11 mouse cellular contexts compared by ENCODE assay signal in genomic region chr13:55715908-55716510, GRCm38 (mm10). TPM values are rescaled to one million over a fixed set of nuclear protein-coding genes. Genes with fewer than 3 reads are reported as not detected.
DNase-seq lines count a peak whose midpoint lies in the region; ATAC-seq and TF ChIP-seq lines count a peak whose summit lies in the region.
"Had no signal": no experiment of that assay in that cellular context is flagged by ENCODE, and none has a peak within 500 bp of the region (broad histone marks: within the 10 kb centered on the region; RNA-seq: fewer than 3 reads in every experiment).

No protein-coding gene starts in this region.

- no peaks in the 10 kb centered on the region for H3K27me3 ChIP-seq in forebrain, embryonic 13.5 days
- no peaks in the 10 kb centered on the region for H3K27me3 ChIP-seq in forebrain, embryonic 10.5 days (ENCODE audit: poor library complexity, severe bottlenecking)
- no peaks in the 10 kb centered on the region for H3K27me3 ChIP-seq in lung, postnatal 0 days (replicated peaks; ENCODE audit: insufficient read depth, low read length)
- H3K27me3 ChIP-seq in limb, embryonic 11.5 days (ENCODE audit: control insufficient read depth, insufficient read depth, low read length): no peaks in the 10 kb centered on the region

- no peaks in the 10 kb centered on the region for H3K9me3 ChIP-seq in forebrain, embryonic 13.5 days (replicated peaks)
- H3K9me3 ChIP-seq in forebrain, embryonic 10.5 days: no peaks in the 10 kb centered on the region
- no peaks in the 10 kb centered on the region for H3K9me3 ChIP-seq in lung, postnatal 0 days (ENCODE audit: low read length)
- H3K9me3 ChIP-seq in limb, embryonic 11.5 days (ENCODE audit: control insufficient read depth, low read length): no peaks in the 10 kb centered on the region

- no peak for TF ChIP-seq CTCF in lung, postnatal 0 days (IDR thresholded peaks at IDR 0.05)

- H3K27ac ChIP-seq in forebrain, embryonic 13.5 days: no peak overlapping the region
- H3K27ac ChIP-seq in forebrain, embryonic 10.5 days: no peak overlapping the region
- H3K27ac ChIP-seq in lung, postnatal 0 days (ENCODE audit: low read length): no peak overlapping the region
- no peak overlapping the region for H3K27ac ChIP-seq in limb, embryonic 11.5 days (replicated peaks; ENCODE audit: low read depth, low read length)

- TF ChIP-seq EP300 in lung, postnatal 0 days (IDR thresholded peaks at IDR 0.05): no peak

- H3K4me1 ChIP-seq in forebrain, embryonic 13.5 days: peaks cover 24% of the 10 kb centered on the region
- peaks cover 23% of the 10 kb centered on the region for H3K4me1 ChIP-seq in forebrain, embryonic 10.5 days
- no peaks in the 10 kb centered on the region for H3K4me1 ChIP-seq in lung, postnatal 0 days (ENCODE audit: insufficient read depth, low read depth, low read length)
- 0 out of 2 replicates have a peak, but pooled peaks cover 3% of the 10 kb centered on the region for H3K4me1 ChIP-seq in limb, embryonic 11.5 days (ENCODE audit: control insufficient read depth, insufficient read depth, low read length)

- 83% methylated on average over 7 of the region's 7 CpGs for WGBS in forebrain, embryonic 13.5 days
- 88% methylated on average over 7 of the region's 7 CpGs for WGBS in forebrain, embryonic 10.5 days
- 79% methylated on average over 5 of the region's 7 CpGs for WGBS in lung, postnatal 0 days
- 77% methylated on average over 7 of the region's 7 CpGs for WGBS in limb, embryonic 11.5 days

- no peak for DNase-seq in forebrain, embryonic 10.5 days (ENCODE audit: extremely low spot score, low spot score)
- DNase-seq in lung, postnatal 0 days (ENCODE audit: low spot score): peak; percentile 40
- no peak for DNase-seq in lung, postnatal 25 days (ENCODE audit: low spot score)
- no peak for DNase-seq in limb, embryonic 11.5 days (ENCODE audit: low spot score)
- peak; percentile 67 for DNase-seq in thymus, postnatal 0 days (ENCODE audit: low spot score)
- no peak for DNase-seq in spleen, postnatal 10 days (ENCODE audit: low spot score in 2 of 2)
- no peak for DNase-seq in kidney, adult 11 months
- DNase-seq: cerebellum, adult 9-11 months; gastrocnemius, postnatal 14 days; kidney, postnatal 4 days had no signal

- peaks cover 35% of the 10 kb centered on the region for H3K36me3 ChIP-seq in forebrain, embryonic 13.5 days (ENCODE audit: poor library complexity, severe bottlenecking)
- H3K36me3 ChIP-seq in forebrain, embryonic 10.5 days (replicated peaks): peaks cover 36% of the 10 kb centered on the region
- H3K36me3 ChIP-seq in lung, postnatal 0 days (ENCODE audit: insufficient read depth, low read length): no peaks in the 10 kb centered on the region
- H3K36me3 ChIP-seq in limb, embryonic 11.5 days (ENCODE audit: control insufficient read depth, insufficient read depth, low read length): peaks cover 7% of the 10 kb centered on the region

- H3K4me3 ChIP-seq in forebrain, embryonic 13.5 days: 0 out of 2 replicates have a peak overlapping the region, but pooled peaks have one; percentile 88
- no peak overlapping the region for H3K4me3 ChIP-seq in forebrain, embryonic 10.5 days
- H3K4me3 ChIP-seq in lung, postnatal 0 days (ENCODE audit: low read depth, low read length): no peak overlapping the region
- no peak overlapping the region for H3K4me3 ChIP-seq in limb, embryonic 11.5 days (ENCODE audit: low read depth, low read length)

- H3K4me2 ChIP-seq in forebrain, embryonic 13.5 days: peak overlapping the region; percentile 76
- no peak overlapping the region for H3K4me2 ChIP-seq in lung, postnatal 0 days (replicated peaks; ENCODE audit: low read depth, low read length)
- peak overlapping the region; percentile 57; the same call in 1 of the 2 replicates for H3K4me2 ChIP-seq in limb, embryonic 11.5 days (ENCODE audit: low read depth, severe bottlenecking)

- peak overlapping the region; percentile 95 for H3K9ac ChIP-seq in forebrain, embryonic 13.5 days
- H3K9ac ChIP-seq in lung, postnatal 0 days (replicated peaks; ENCODE audit: low read depth): no peak overlapping the region
- H3K9ac ChIP-seq in limb, embryonic 11.5 days (ENCODE audit: low read length): no peak overlapping the region

- ATAC-seq in forebrain, embryonic 13.5 days: no peak
- no peak for ATAC-seq in lung, postnatal 0 days
- ATAC-seq in limb, embryonic 11.5 days (ENCODE audit: insufficient number of reproducible peaks, low FRiP score, low TSS enrichment, low read depth): no peak

RNA-seq across cellular contexts. Expression of gene Txndc15, which starts 1.6 kb away (rescaled TPM):
- 98.2 and 108 TPM in 2 replicates for polyA plus RNA-seq in forebrain, embryonic 13.5 days (2015; fragmentation: Nextera tagmentation; extraction: Ambion mirVana)
- 67.1 and 69.5 TPM in 2 replicates for polyA plus RNA-seq in forebrain, embryonic 10.5 days (2016; fragmentation: Nextera tagmentation; extraction: Ambion mirVana)
- 82.3 and 85.7 TPM in 2 replicates for polyA plus RNA-seq in lung, postnatal 0 days (2015; fragmentation: Nextera tagmentation; extraction: Ambion mirVana)
- 85.9 and 91.7 TPM in 2 replicates for polyA plus RNA-seq in limb, embryonic 11.5 days (2014; fragmentation: Nextera tagmentation; extraction: Ambion mirVana)
- 96.5 and 98.7 TPM in 2 replicates for polyA plus RNA-seq in thymus, postnatal 0 days (2015; fragmentation: Nextera tagmentation; extraction: Ambion mirVana)

RNA-seq across cellular contexts. Expression of gene Pcbd2, which starts 11.2 kb away (rescaled TPM):
- polyA plus RNA-seq in forebrain, embryonic 13.5 days (2015; fragmentation: Nextera tagmentation; extraction: Ambion mirVana): 24.5 and 25.9 TPM in 2 replicates
- polyA plus RNA-seq in forebrain, embryonic 10.5 days (2016; fragmentation: Nextera tagmentation; extraction: Ambion mirVana): 33.9 and 36.4 TPM in 2 replicates
- polyA plus RNA-seq in lung, postnatal 0 days (2015; fragmentation: Nextera tagmentation; extraction: Ambion mirVana): 48.3 and 58.2 TPM in 2 replicates
- polyA plus RNA-seq in limb, embryonic 11.5 days (2014; fragmentation: Nextera tagmentation; extraction: Ambion mirVana): 44.7 and 44.9 TPM in 2 replicates
- polyA plus RNA-seq in thymus, postnatal 0 days (2015; fragmentation: Nextera tagmentation; extraction: Ambion mirVana): 56.1 and 63.8 TPM in 2 replicates

RNA-seq across cellular contexts. Expression of gene B230219D22Rik, which starts 23.1 kb away (rescaled TPM):
- 58.4 and 60.6 TPM in 2 replicates for polyA plus RNA-seq in forebrain, embryonic 13.5 days (2015; fragmentation: Nextera tagmentation; extraction: Ambion mirVana)
- 46.7 and 48.7 TPM in 2 replicates for polyA plus RNA-seq in forebrain, embryonic 10.5 days (2016; fragmentation: Nextera tagmentation; extraction: Ambion mirVana)
- 33.9 and 42.1 TPM in 2 replicates for polyA plus RNA-seq in lung, postnatal 0 days (2015; fragmentation: Nextera tagmentation; extraction: Ambion mirVana)
- 75.6 and 84.4 TPM in 2 replicates for polyA plus RNA-seq in limb, embryonic 11.5 days (2014; fragmentation: Nextera tagmentation; extraction: Ambion mirVana)
- polyA plus RNA-seq in thymus, postnatal 0 days (2015; fragmentation: Nextera tagmentation; extraction: Ambion mirVana): 35.1 and 45.0 TPM in 2 replicates

Comparison
In these comparisons a context has a peak if more than half of its experiments do, and no peak if none do; other contexts are left out.
1. DNase-seq: peak in lung, postnatal 0 days (single experiment) and thymus, postnatal 0 days (single experiment); none in forebrain, embryonic 10.5 days (single experiment), lung, postnatal 25 days (single experiment), limb, embryonic 11.5 days (single experiment), spleen, postnatal 10 days (0 of 2) and kidney, adult 11 months (single experiment).